Mouse (Mus musculus) liver, postnatal 0 days (tissue): ENCODE data around the gene Foxs1. TPM values are rescaled to one million over a fixed set of nuclear protein-coding genes. Genes with fewer than 3 reads are reported as not detected.

Experiments
- ATAC-seq: fragments of 200-750 bp; cut with Nextera tagmentation; 2 replicates; pipeline ENCODE4 v1.8.0; 2017; ENCODE audit warnings: mild to moderate bottlenecking, moderate library complexity
- DNase-seq: peaks from one replicate; pipeline ENCODE4 v3.0.0-alpha.2; 2016
- H3K27ac ChIP-seq: fragments of 300-500 bp; sonication (generic); 2 replicates; pipeline ENCODE4 v1.5.1; 2014; ENCODE audit warnings: antibody characterized with exemption, moderate library complexity, mild to moderate bottlenecking, low read depth
- H3K27me3 ChIP-seq: fragments of 300-500 bp; sonication (generic); 2 replicates; pipeline ENCODE4 v1.6.1; 2014; ENCODE audit warnings: low read length, control low read depth, mixed read lengths; ENCODE audit not compliant: insufficient read depth
- H3K36me3 ChIP-seq: fragments of 300-500 bp; sonication (generic); replicated peaks from 2 replicates; pipeline ENCODE4 v1.6.1; 2014; ENCODE audit warnings: mild to moderate bottlenecking, control low read depth, low read length, moderate library complexity, mixed read lengths; ENCODE audit not compliant: insufficient read depth
- H3K4me1 ChIP-seq: fragments of 300-500 bp; sonication (generic); 2 replicates; pipeline ENCODE4 v1.6.1; 2014; ENCODE audit warnings: antibody characterized with exemption, mild to moderate bottlenecking, control low read depth; ENCODE audit not compliant: insufficient read depth
- H3K4me2 ChIP-seq: fragments of 300-500 bp; sonication (generic); 2 replicates; pipeline ENCODE4 v1.6.1; 2014; ENCODE audit warnings: low read depth, mild to moderate bottlenecking, low read length, moderate library complexity, mixed read lengths
- H3K4me3 ChIP-seq: fragments of 300-500 bp; sonication (generic); 2 replicates; pipeline ENCODE4 v1.5.1; 2014; ENCODE audit warnings: low read depth, low read length
- H3K9ac ChIP-seq: fragments of 300-500 bp; sonication (generic); replicated peaks from 2 replicates; pipeline ENCODE4 v1.6.1; 2014; ENCODE audit warnings: mild to moderate bottlenecking, moderate library complexity
- H3K9me3 ChIP-seq: fragments of 300-500 bp; sonication (generic); 2 replicates; pipeline ENCODE4 v1.6.1; 2016; ENCODE audit warnings: mild to moderate bottlenecking, control low read depth, low read length, mixed read lengths
- CTCF ChIP-seq: sonication (generic); IDR thresholded peaks from 2 replicates; pipeline ENCODE4 v1.5.1; 2016; ENCODE audit warnings: antibody characterized with exemption, low read depth
- EP300 ChIP-seq: IDR thresholded peaks from 2 replicates; pipeline ENCODE4 v1.6.1; 2016; ENCODE audit warnings: antibody characterized with exemption, low read depth, mild to moderate bottlenecking
- WGBS: fragments of 180-500 bp; shearing (Covaris S2); extraction: QIAGEN DNeasy Blood & Tissue Kit; methylation state at CpG from one replicate; pipeline ENCODE4 v1.1.7; 2014; ENCODE audit not compliant: insufficient replicate concordance; 5-methylcytosine and 5-hydroxymethylcytosine counted together
- polyA plus RNA-seq: library from polyadenylated mRNA; unstranded; fragments of >200 nt; fragmentation: Nextera tagmentation; extraction: Ambion mirVana; gene quantifications from 2 replicates; pipeline ENCODE4 v1.2.1, GENCODE M21; 2015

The Foxs1 gene
- polyA plus RNA-seq, 1 experiment from 2014 or later: 0.74 TPM

DNA sequence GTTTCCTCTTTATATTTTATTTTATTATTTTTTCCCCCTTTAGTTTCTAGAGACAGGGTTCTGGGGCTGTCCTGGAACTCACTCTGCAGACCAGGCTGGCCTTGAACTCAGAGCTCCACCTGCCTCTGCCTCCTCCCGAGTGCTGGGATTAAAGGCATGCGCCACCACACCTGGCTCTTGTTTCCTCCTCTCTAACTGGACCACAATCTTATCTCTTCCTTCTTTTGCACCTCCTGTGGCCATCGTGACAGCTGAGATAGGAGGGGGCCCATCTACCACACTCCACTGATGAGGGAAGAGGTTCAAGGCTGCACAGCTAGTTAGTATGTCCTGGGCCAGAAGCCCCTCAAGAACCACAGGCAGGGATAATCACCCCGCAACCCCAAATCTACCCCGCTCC is 8.5 kb downstream of the Foxs1 start:
- WGBS: 47% methylated on average over 5 of the region's 5 CpGs
- TF ChIP-seq CTCF (no peak), EP300 (no peak)
- Histone ChIP-seq H3K27me3 (no peaks in the 10 kb centered on the region), H3K4me2 (no peak overlapping the region), H3K36me3 (no peaks in the 10 kb centered on the region), H3K9me3 (no peaks in the 10 kb centered on the region), H3K27ac (no peak overlapping the region), H3K4me1 (peaks cover 6% of the 10 kb centered on the region; the same call in 1 of the 2 replicates), H3K9ac (no peak overlapping the region), H3K4me3 (no peak overlapping the region)
- no peak for ATAC-seq
- DNase-seq: no peak

DNA sequence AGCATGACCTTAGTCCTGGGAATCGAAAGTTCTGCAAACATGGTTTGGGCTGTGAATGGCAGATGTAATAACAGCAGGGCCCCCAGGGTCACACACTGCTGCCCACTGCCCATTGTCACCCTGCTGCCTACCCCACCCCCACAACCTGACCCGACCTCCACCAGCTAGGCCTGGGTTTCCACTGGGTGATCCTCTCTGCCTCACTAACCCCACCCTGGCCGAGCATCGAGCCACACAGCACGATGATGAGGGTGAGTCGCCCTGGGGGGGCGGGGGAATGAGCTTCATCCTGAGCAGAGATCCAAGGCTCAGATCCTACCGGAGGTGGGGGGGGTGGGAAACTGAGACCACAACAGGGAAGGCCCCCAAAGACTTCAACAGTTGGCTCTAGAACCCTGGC is 8.9 kb downstream of the Foxs1 start:
- H3K27ac ChIP-seq: no peak overlapping the region
- no peak overlapping the region for H3K4me3 ChIP-seq
- H3K4me1 ChIP-seq: peaks cover 6% of the 10 kb centered on the region; the same call in 1 of the 2 replicates
- no peaks in the 10 kb centered on the region for H3K36me3 ChIP-seq
- no peak for ATAC-seq
- no peak for DNase-seq
- TF ChIP-seq CTCF (no peak), EP300 (no peak)
- no peak overlapping the region for H3K4me2 ChIP-seq
- H3K9me3 ChIP-seq: no peaks in the 10 kb centered on the region
- no peak overlapping the region for H3K9ac ChIP-seq
- no peaks in the 10 kb centered on the region for H3K27me3 ChIP-seq
- 64% methylated on average over 8 of the region's 8 CpGs for WGBS

DNA sequence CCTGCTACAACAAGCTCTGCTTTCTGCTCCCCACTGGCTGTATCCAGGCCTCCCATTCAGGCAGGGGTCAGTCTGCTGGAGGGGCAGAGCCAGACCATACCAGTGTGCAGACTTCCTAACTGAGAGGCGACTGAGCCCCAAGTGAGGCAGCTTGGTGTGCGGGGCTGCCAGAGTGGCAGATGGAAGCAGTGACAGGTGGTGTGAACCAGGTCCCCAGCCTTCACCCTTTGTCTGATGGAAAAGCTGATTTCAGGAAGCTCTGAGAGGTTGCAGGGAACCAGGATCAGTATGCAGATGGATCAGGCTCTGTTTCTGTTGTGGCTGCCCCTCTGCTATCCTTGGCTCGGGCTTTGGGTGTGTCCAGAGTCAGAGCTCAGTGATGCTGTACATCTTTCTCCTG is 9.4 kb downstream of the Foxs1 start:
- H3K27ac ChIP-seq: no peak overlapping the region
- H3K9me3 ChIP-seq: no peaks in the 10 kb centered on the region
- DNase-seq: no peak
- H3K9ac ChIP-seq: no peak overlapping the region
- H3K4me2 ChIP-seq: no peak overlapping the region
- no peak for TF ChIP-seq CTCF
- TF ChIP-seq EP300: no peak
- H3K36me3 ChIP-seq: no peaks in the 10 kb centered on the region
- ATAC-seq: no peak
- WGBS: 76% methylated on average over 3 of the region's 3 CpGs
- H3K4me1 ChIP-seq: peaks cover 6% of the 10 kb centered on the region; the same call in 1 of the 2 replicates
- H3K27me3 ChIP-seq: no peaks in the 10 kb centered on the region
- H3K4me3 ChIP-seq: no peak overlapping the region

DNA sequence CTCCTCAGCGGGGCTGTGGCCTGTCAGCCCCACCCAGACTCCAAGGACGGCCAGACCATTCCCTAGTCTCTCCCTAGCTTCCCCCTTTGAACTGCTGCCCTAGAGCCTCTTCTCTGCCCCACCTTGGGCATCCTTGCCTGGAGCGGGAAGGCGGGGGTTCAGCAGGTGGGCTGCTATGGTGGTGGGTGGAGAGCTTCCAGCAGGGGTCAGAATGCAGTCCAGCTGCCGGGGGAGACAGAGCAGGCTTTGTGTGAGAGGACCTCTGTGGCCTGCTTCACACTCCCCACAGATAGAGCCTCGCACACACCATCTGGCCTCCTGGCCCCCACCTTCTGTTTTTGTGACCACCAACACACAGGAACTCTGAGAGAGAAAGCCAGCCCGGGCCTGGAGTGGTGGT is 10.6 kb downstream of the Foxs1 start:
- WGBS: 56% methylated on average over 6 of the region's 7 CpGs
- Histone ChIP-seq H3K4me2 (no peak overlapping the region), H3K36me3 (no peaks in the 10 kb centered on the region), H3K27me3 (no peaks in the 10 kb centered on the region), H3K4me1 (peaks cover 6% of the 10 kb centered on the region; the same call in 1 of the 2 replicates), H3K4me3 (no peak overlapping the region), H3K27ac (no peak overlapping the region), H3K9me3 (no peaks in the 10 kb centered on the region), H3K9ac (no peak overlapping the region)
- no peak for TF ChIP-seq EP300
- TF ChIP-seq CTCF: no peak
- DNase-seq (no peak), ATAC-seq (no peak)

DNA sequence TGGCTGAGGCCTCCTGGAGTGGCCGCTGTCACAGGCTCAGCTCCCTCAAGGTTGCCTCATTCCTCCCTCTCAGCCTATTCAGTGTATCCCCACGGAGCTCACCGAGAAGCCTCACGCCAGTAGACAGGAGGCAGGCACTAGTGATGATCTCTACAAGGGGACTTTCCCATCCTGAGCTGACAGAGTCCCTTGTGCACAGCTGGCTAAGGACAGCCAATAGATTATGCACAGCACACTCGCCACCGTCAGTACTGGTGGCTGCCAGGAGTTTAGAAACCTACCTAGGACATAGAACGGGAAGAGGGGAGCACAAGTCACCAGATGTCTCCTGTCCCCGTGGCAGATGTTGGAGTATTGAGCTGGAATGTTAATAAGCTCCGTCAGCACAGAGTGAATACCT is 15.3 kb downstream of the Foxs1 start:
- Histone ChIP-seq H3K9ac (no peak overlapping the region), H3K27me3 (peaks cover 11% of the 10 kb centered on the region), H3K9me3 (no peaks in the 10 kb centered on the region), H3K36me3 (no peaks in the 10 kb centered on the region), H3K4me3 (no peak overlapping the region), H3K27ac (no peak overlapping the region), H3K4me1 (peaks cover 5% of the 10 kb centered on the region; the same call in 1 of the 2 replicates), H3K4me2 (no peak overlapping the region)
- no peak for ATAC-seq
- WGBS: 66% methylated on average over 9 of the region's 9 CpGs
- TF ChIP-seq EP300 (no peak), CTCF (no peak)
- no peak for DNase-seq

DNA sequence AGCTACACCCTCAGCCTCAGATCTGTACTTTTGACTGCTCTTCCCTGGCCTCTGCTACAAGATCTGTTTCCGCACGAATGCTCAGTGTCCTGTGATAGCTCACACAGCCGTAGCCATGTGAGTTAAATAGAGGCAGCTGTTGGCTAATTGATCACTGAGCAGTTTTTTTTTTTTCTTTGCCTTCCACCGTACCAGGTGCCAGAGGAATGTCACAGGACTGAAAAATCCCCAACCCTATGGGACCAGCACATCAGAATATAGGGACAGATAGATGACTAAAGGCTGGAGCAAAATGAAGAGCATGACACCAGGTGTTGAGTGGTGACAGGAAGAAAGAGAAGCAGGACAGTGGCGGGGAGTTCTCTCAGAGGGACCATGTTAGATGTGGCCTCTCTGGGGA is 16.9 kb downstream of the Foxs1 start:
- no peaks in the 10 kb centered on the region for H3K36me3 ChIP-seq
- 62% methylated on average over 5 of the region's 5 CpGs for WGBS
- peaks cover 14% of the 10 kb centered on the region for H3K27me3 ChIP-seq
- DNase-seq (no peak), ATAC-seq (no peak)
- TF ChIP-seq CTCF (no peak), EP300 (no peak)
- no peak overlapping the region for H3K9ac ChIP-seq
- no peak overlapping the region for H3K4me3 ChIP-seq
- no peaks in the 10 kb centered on the region for H3K9me3 ChIP-seq
- H3K4me1 ChIP-seq: peaks cover 5% of the 10 kb centered on the region; the same call in 1 of the 2 replicates
- H3K27ac ChIP-seq: no peak overlapping the region
- H3K4me2 ChIP-seq: no peak overlapping the region

DNA sequence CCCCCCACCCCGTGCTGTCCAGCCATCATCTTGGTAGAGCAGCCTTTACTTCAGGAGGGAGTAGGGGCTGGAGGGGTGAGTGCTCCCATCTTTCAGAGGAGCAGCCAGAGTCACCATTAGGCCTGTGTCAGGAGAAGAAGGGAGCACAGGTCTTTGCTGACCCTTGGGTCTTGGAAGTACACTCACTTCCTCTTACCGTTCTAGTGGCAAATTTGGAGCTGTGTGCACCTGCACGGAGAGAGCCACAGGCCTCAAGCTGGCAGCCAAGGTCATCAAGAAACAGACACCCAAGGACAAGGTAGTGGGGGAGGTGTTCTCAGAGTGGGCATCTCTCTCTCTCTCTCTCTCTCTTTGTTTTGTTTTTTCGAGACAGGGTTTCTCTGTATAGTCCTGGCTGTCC is 17.6 kb downstream of the Foxs1 start:
- H3K4me2 ChIP-seq: no peak overlapping the region
- no peak overlapping the region for H3K9ac ChIP-seq
- no peaks in the 10 kb centered on the region for H3K9me3 ChIP-seq
- H3K27ac ChIP-seq: no peak overlapping the region
- H3K36me3 ChIP-seq: no peaks in the 10 kb centered on the region
- peaks cover 14% of the 10 kb centered on the region for H3K27me3 ChIP-seq
- H3K4me3 ChIP-seq: no peak overlapping the region
- no peak for TF ChIP-seq EP300
- TF ChIP-seq CTCF: no peak
- no peak for ATAC-seq
- peaks cover 5% of the 10 kb centered on the region; the same call in 1 of the 2 replicates for H3K4me1 ChIP-seq
- DNase-seq: no peak
- 53% methylated on average over 4 of the region's 4 CpGs for WGBS
